Mouse (Mus musculus): ENCODE data around the gene Nr0b2.

GRCm38 (mm10) chr4:133512972-133513371 lies 40.2 kb upstream of the Nr0b2 start:
- peak; percentile 94 for TF ChIP-seq CTCF (IDR thresholded peaks at IDR 0.05; ENCODE audit: low read depth)
- no peak for TF ChIP-seq EP300 (IDR thresholded peaks at IDR 0.05; ENCODE audit: low read depth)
